Mouse (Mus musculus) liver, embryonic 13.5 days (tissue): ENCODE measurements around the gene Dok4. TPM values are rescaled to one million over a fixed set of nuclear protein-coding genes. Genes with fewer than 3 reads are reported as not detected.

Source experiments
- ATAC-seq: fragments of 200-750 bp; cut with Nextera tagmentation; 2 replicates; pipeline ENCODE4 v1.8.0; 2017; ENCODE audit warnings: low read depth, mild to moderate bottlenecking, moderate number of reproducible peaks, moderate library complexity
- DNase-seq: peaks from one replicate; pipeline ENCODE4 v3.0.0; 2022
- H3K27ac ChIP-seq: fragments of 300-500 bp; sonication (generic); 2 replicates; pipeline ENCODE4 v1.5.1; 2015; ENCODE audit warnings: moderate library complexity, mild to moderate bottlenecking, inconsistent platforms
- H3K27me3 ChIP-seq: fragments of 300-500 bp; sonication (generic); 2 replicates; pipeline ENCODE4 v1.6.1; 2015; ENCODE audit warnings: mild to moderate bottlenecking, inconsistent platforms
- H3K36me3 ChIP-seq: fragments of 300-500 bp; sonication (generic); 2 replicates; pipeline ENCODE4 v1.6.1; 2015; ENCODE audit warnings: mild to moderate bottlenecking, inconsistent platforms
- H3K4me1 ChIP-seq: fragments of 300-500 bp; sonication (generic); replicated peaks from 2 replicates; pipeline ENCODE4 v1.6.1; 2015; ENCODE audit warnings: inconsistent platforms
- H3K4me2 ChIP-seq: fragments of 300-500 bp; sonication (generic); 2 replicates; pipeline ENCODE4 v1.6.1; 2015; ENCODE audit warnings: inconsistent platforms, mild to moderate bottlenecking, moderate library complexity
- H3K4me3 ChIP-seq: fragments of 300-500 bp; sonication (generic); replicated peaks from 2 replicates; pipeline ENCODE4 v1.5.1; 2015; ENCODE audit warnings: mild to moderate bottlenecking, inconsistent platforms
- H3K9ac ChIP-seq: fragments of 300-500 bp; sonication (generic); 2 replicates; pipeline ENCODE4 v1.6.1; 2015; ENCODE audit warnings: mild to moderate bottlenecking, inconsistent platforms
- H3K9me3 ChIP-seq: fragments of 300-500 bp; sonication (generic); replicated peaks from 2 replicates; pipeline ENCODE4 v1.6.1; 2016; ENCODE audit warnings: inconsistent platforms
- WGBS: fragments of 180-500 bp; shearing (Covaris S2); methylation state at CpG from one replicate; pipeline ENCODE4 v1.1.7; 2015; ENCODE audit not compliant: insufficient replicate concordance; 5-methylcytosine and 5-hydroxymethylcytosine counted together
- polyA plus RNA-seq: library from polyadenylated mRNA; unstranded; fragments of >200 nt; fragmentation: Nextera tagmentation; extraction: Ambion mirVana; gene quantifications from 2 replicates; pipeline ENCODE4 v1.2.1, GENCODE M21; 2015

Dok4 gene
- polyA plus RNA-seq, 1 experiment from 2014 or later = 9.8 TPM

- Histone ChIP-seq H3K27ac (no peak overlapping the region), H3K4me1 (peaks cover 58% of the 10 kb centered on the region), H3K36me3 (no peaks in the 10 kb centered on the region; the same call in 1 of the 2 replicates), H3K9me3 (no peaks in the 10 kb centered on the region), H3K9ac (no peak overlapping the region), H3K4me2 (peak overlapping the region; percentile 58), H3K4me3 (peak overlapping the region; percentile 30), H3K27me3 (peaks cover 48% of the 10 kb centered on the region)
- WGBS = 38% methylated on average over 77 of the region's 77 CpGs
- peak; percentile 26; the same call in 1 of the 2 replicates for ATAC-seq
- DNase-seq = peak; percentile 49
Observed at GRCm38 (mm10) chr8:94913061-94913660, 37.0 kb upstream of the Dok4 start.

GRCm38 (mm10) chr8:94908847-94909246 lies 32.7 kb upstream of the Dok4 start:
- ATAC-seq = peak; percentile 75
- peaks cover 26% of the 10 kb centered on the region for H3K4me1 ChIP-seq
- 6% methylated on average over 4 of the region's 4 CpGs for WGBS

GRCm38 (mm10) chr8:94907591-94908300 lies 31.6 kb upstream of the Dok4 start:
- no peak for ATAC-seq
- H3K4me3 ChIP-seq = no peak overlapping the region
- H3K9me3 ChIP-seq = no peaks in the 10 kb centered on the region
- H3K27me3 ChIP-seq = peaks cover 13% of the 10 kb centered on the region
- H3K9ac ChIP-seq = no peak overlapping the region
- H3K27ac ChIP-seq = 0 out of 2 replicates have a peak overlapping the region, but pooled peaks have one; percentile 2
- H3K4me2 ChIP-seq = no peak overlapping the region
- H3K36me3 ChIP-seq = peaks cover 6% of the 10 kb centered on the region; the same call in 1 of the 2 replicates
- peaks cover 15% of the 10 kb centered on the region for H3K4me1 ChIP-seq
- WGBS = 83% methylated on average over 18 of the region's 18 CpGs
- no peak for DNase-seq

More at GRCm38 (mm10) chr8:94908847-94909246, 32.7 kb upstream of the Dok4 start:
- Histone ChIP-seq H3K4me2 (no peak overlapping the region), H3K9ac (0 out of 2 replicates have a peak overlapping the region, but pooled peaks have one; percentile 22), H3K36me3 (peaks cover 6% of the 10 kb centered on the region; the same call in 1 of the 2 replicates), H3K27ac (peak overlapping the region; percentile 48), H3K4me3 (no peak overlapping the region), H3K9me3 (no peaks in the 10 kb centered on the region), H3K27me3 (peaks cover 24% of the 10 kb centered on the region)
- DNase-seq = peak; percentile 79

GRCm38 (mm10) chr8:94904450-94905175 lies 28.5 kb upstream of the Dok4 start:
- Histone ChIP-seq H3K36me3 (peaks cover 6% of the 10 kb centered on the region; the same call in 1 of the 2 replicates), H3K27ac (peak overlapping the region; percentile 53; the same call in 1 of the 2 replicates), H3K27me3 (no peaks in the 10 kb centered on the region), H3K4me3 (no peak overlapping the region), H3K9ac (no peak overlapping the region), H3K4me2 (no peak overlapping the region), H3K9me3 (no peaks in the 10 kb centered on the region), H3K4me1 (peaks cover 44% of the 10 kb centered on the region)
- DNase-seq = no peak
- ATAC-seq = no peak
- WGBS = 76% methylated on average over 12 of the region's 12 CpGs

DNA sequence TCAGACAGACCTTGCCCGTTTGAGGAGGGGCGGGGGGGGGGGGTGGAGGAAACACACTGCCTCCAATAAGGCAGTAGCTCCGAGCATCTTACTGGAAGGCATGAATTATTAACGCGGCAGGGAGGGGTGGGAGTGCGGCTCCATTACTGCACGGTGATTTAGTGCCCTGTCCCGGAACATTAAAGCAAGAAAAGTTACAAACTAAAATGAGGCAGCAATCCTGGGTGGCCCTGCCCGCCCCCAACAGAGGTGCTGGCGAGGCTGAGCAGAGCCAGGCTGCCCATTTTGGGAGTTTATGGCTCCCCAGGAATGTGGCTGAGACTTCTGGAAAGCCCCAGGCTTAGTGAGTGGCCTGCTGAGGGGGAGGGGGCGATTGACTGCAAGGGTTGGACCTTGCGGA lies 27.6 kb upstream of the Dok4 start:
- Histone ChIP-seq H3K4me2 (no peak overlapping the region), H3K36me3 (peaks cover 6% of the 10 kb centered on the region; the same call in 1 of the 2 replicates), H3K9ac (no peak overlapping the region), H3K27ac (no peak overlapping the region), H3K4me3 (no peak overlapping the region), H3K9me3 (no peaks in the 10 kb centered on the region), H3K4me1 (peaks cover 45% of the 10 kb centered on the region), H3K27me3 (no peaks in the 10 kb centered on the region)
- 80% methylated on average over 12 of the region's 12 CpGs for WGBS
- ATAC-seq (no peak), DNase-seq (no peak)

- peak overlapping the region; percentile 62 for H3K9ac ChIP-seq
- H3K27me3 ChIP-seq = no peaks in the 10 kb centered on the region
- DNase-seq = no peak
- no peaks in the 10 kb centered on the region for H3K9me3 ChIP-seq
- peak overlapping the region; percentile 27 for H3K4me3 ChIP-seq
- H3K27ac ChIP-seq = peak overlapping the region; percentile 98
- H3K4me1 ChIP-seq = peaks cover 66% of the 10 kb centered on the region
- WGBS = 13% methylated on average over 5 of the region's 5 CpGs
- ATAC-seq = 0 out of 2 replicates have a peak, but pooled peaks have one; percentile 14
- H3K4me2 ChIP-seq = peak overlapping the region; percentile 73
- no peaks in the 10 kb centered on the region for H3K36me3 ChIP-seq
Observed at GRCm38 (mm10) chr8:94901031-94901430, 24.9 kb upstream of the Dok4 start.

DNA sequence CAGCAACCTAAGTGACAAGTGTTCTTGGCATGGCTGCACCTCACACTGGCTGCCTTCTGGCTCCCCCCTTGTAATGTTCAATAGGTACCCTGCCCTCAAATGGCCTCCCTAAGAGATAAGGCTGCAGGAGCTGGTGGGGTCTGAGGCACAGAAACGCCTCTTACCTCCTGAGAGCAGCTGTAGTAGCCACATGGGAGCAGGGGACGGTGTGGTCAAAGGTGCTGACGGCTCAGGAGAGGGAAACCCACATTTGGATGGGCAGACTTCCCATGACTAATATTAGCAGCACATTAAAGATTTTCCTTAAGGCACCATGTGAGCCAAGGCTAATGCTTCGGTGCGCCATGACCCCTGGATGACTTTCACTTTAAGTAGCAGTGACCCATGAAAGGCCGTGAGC lies 24.5 kb upstream of the Dok4 start:
- 28% methylated on average over 6 of the region's 6 CpGs for WGBS
- Histone ChIP-seq H3K9me3 (no peaks in the 10 kb centered on the region), H3K4me2 (peak overlapping the region; percentile 73), H3K4me3 (peak overlapping the region; percentile 27), H3K27me3 (no peaks in the 10 kb centered on the region), H3K36me3 (no peaks in the 10 kb centered on the region), H3K9ac (peak overlapping the region; percentile 62), H3K4me1 (peaks cover 69% of the 10 kb centered on the region), H3K27ac (peak overlapping the region; percentile 98)
- DNase-seq (no peak), ATAC-seq (no peak)

- 5% methylated on average over 11 of the region's 11 CpGs for WGBS
- peak; percentile 92 for DNase-seq
- H3K4me1 ChIP-seq = peaks cover 74% of the 10 kb centered on the region
Observed at GRCm38 (mm10) chr8:94899262-94899661, 23.1 kb upstream of the Dok4 start.

GRCm38 (mm10) chr8:94892917-94893316 lies 16.8 kb upstream of the Dok4 start:
- 0 out of 2 replicates have a peak overlapping the region, but pooled peaks have one; percentile 1 for H3K9ac ChIP-seq
- no peak overlapping the region for H3K4me3 ChIP-seq
- ATAC-seq (no peak; the same call in 1 of the 2 replicates), DNase-seq (no peak)
- 33% methylated on average over 2 of the region's 2 CpGs for WGBS
- H3K9me3 ChIP-seq = no peaks in the 10 kb centered on the region
- H3K27ac ChIP-seq = no peak overlapping the region
- H3K4me2 ChIP-seq = no peak overlapping the region
- H3K4me1 ChIP-seq = peaks cover 58% of the 10 kb centered on the region
- H3K36me3 ChIP-seq = no peaks in the 10 kb centered on the region
- peaks cover 34% of the 10 kb centered on the region for H3K27me3 ChIP-seq

More at GRCm38 (mm10) chr8:94899262-94899661, 23.1 kb upstream of the Dok4 start:
- no peaks in the 10 kb centered on the region for H3K27me3 ChIP-seq
- peak overlapping the region; percentile 41 for H3K4me3 ChIP-seq
- no peaks in the 10 kb centered on the region for H3K9me3 ChIP-seq
- H3K9ac ChIP-seq = peak overlapping the region; percentile 74
- peak overlapping the region; percentile 73 for H3K4me2 ChIP-seq
- H3K36me3 ChIP-seq = no peaks in the 10 kb centered on the region
- ATAC-seq = peak; percentile 97
- peak overlapping the region; percentile 98 for H3K27ac ChIP-seq

DNA sequence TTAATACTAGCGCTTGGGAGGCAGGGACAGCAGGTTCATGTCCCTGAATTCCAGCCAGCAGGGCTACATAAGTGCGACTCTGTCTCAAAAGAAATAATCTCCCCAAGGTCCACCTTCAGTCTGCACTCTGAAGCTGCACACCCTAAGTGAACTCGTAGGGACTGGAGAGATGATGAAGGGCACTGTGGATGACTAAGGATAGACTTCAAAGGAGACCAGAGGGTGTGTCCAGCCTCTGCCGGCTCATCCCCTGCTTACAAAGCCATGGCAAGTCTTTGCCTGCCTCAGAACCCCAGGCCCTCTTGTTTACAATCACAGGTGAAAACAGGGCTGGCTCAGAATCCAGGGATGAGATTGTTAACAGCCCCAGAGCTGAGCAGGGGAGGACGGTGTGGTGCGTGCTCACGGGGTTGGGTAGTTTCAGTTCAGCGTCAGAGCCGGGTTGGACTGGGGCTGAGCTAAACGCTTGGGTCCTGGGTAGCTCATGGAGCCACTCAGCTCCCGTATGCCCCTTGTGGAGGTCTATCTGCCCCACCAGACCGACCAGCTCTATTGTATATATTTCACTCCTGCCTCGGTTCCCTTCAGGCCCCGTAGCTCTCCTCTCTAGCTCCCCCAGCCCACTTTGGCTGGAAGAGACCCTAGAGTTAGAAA lies 12.4 kb upstream of the Dok4 start:
- Histone ChIP-seq H3K27ac (no peak overlapping the region), H3K4me3 (peak overlapping the region; percentile 36), H3K36me3 (no peaks in the 10 kb centered on the region), H3K4me1 (peaks cover 35% of the 10 kb centered on the region), H3K9me3 (no peaks in the 10 kb centered on the region), H3K27me3 (peaks cover 39% of the 10 kb centered on the region), H3K4me2 (peak overlapping the region; percentile 58), H3K9ac (peak overlapping the region; percentile 56)
- WGBS = 28% methylated on average over 14 of the region's 14 CpGs
- DNase-seq (no peak), ATAC-seq (peak; percentile 81)
